Mouse (Mus musculus) kidney, postnatal 0 days (tissue): Measurements from ENCODE around the gene Atrip. TPM values are rescaled to one million over a fixed set of nuclear protein-coding genes. Genes with fewer than 3 reads are reported as not detected.

ENCODE experiments used
- ATAC-seq: fragments of 200-750 bp; cut with Nextera tagmentation; replicated peaks from 2 replicates; pipeline ENCODE4 v1.8.0; 2017; ENCODE audit warnings: low read depth, moderate number of reproducible peaks, moderate TSS enrichment, moderate library complexity; ENCODE audit not compliant: low FRiP score
- DNase-seq: peaks from one replicate; pipeline ENCODE4 v3.0.0-alpha.2; 2016; ENCODE audit warnings: low spot score
- H3K27ac ChIP-seq: fragments of 300-500 bp; sonication (generic); 2 replicates; pipeline ENCODE4 v1.5.1; 2014; ENCODE audit warnings: mild to moderate bottlenecking
- H3K27me3 ChIP-seq: fragments of 300-500 bp; sonication (generic); 2 replicates; pipeline ENCODE4 v1.6.1; 2014; ENCODE audit warnings: low read length, mixed read lengths; ENCODE audit not compliant: insufficient read depth
- H3K36me3 ChIP-seq: fragments of 300-500 bp; sonication (generic); 2 replicates; pipeline ENCODE4 v1.6.1; 2014; ENCODE audit warnings: low read length, mixed read lengths; ENCODE audit not compliant: insufficient read depth
- H3K4me1 ChIP-seq: fragments of 300-500 bp; sonication (generic); replicated peaks from 2 replicates; pipeline ENCODE4 v1.6.1; 2014; ENCODE audit warnings: antibody characterized with exemption, low read length, mixed read lengths; ENCODE audit not compliant: insufficient read depth
- H3K4me2 ChIP-seq: fragments of 300-500 bp; sonication (generic); 2 replicates; pipeline ENCODE4 v1.6.1; 2014; ENCODE audit warnings: mild to moderate bottlenecking, low read length, moderate library complexity, mixed read lengths
- H3K4me3 ChIP-seq: fragments of 300-500 bp; sonication (generic); replicated peaks from 2 replicates; pipeline ENCODE4 v1.5.1; 2014; ENCODE audit warnings: low read depth, low read length
- H3K9ac ChIP-seq: fragments of 300-500 bp; sonication (generic); 2 replicates; pipeline ENCODE4 v1.6.1; 2014; ENCODE audit warnings: low read depth, low read length
- H3K9me3 ChIP-seq: fragments of 300-500 bp; sonication (generic); replicated peaks from 2 replicates; pipeline ENCODE4 v1.6.1; 2016; ENCODE audit warnings: low read length, inconsistent platforms, mixed read lengths
- CTCF ChIP-seq: IDR thresholded peaks from 2 replicates; pipeline ENCODE4 v1.5.1; 2016; ENCODE audit warnings: antibody characterized with exemption, low read depth, mild to moderate bottlenecking, moderate library complexity
- WGBS: fragments of 180-500 bp; shearing (Covaris S2); extraction: QIAGEN DNeasy Blood & Tissue Kit; methylation state at CpG from one replicate; pipeline ENCODE4 v1.1.7; 2014; 5-methylcytosine and 5-hydroxymethylcytosine counted together
- polyA plus RNA-seq: library from polyadenylated mRNA; unstranded; fragments of >200 nt; fragmentation: Nextera tagmentation; extraction: Ambion mirVana; gene quantifications from 2 replicates; pipeline ENCODE4 v1.2.1, GENCODE M21; 2015

The Atrip gene
- polyA plus RNA-seq, 1 experiment from 2014 or later: 18.8 TPM

DNA sequence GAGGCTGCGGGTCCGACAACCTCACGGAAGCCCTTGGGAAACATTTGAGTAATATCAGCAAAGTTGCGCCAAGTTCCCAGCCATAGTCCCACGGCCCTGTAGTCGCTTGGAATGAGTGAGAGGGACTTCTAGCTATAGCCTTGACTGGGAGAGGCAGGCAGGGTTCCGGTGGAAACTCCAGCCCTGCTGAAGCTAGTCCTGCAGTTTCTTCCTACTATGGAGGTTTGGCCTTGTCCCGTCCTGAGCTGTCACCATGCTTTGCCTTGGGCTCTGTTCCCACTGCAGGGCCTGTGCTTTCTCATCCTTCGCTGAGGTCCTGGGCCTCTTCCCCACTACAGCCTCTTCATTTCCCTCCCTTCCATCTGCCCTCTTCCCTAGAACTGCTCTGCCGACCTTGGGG lies 42.3 kb upstream of the Atrip start:
- no peak overlapping the region for H3K27ac ChIP-seq
- no peak overlapping the region for H3K9ac ChIP-seq
- DNase-seq (no peak), ATAC-seq (no peak)
- no peak overlapping the region for H3K4me3 ChIP-seq
- no peaks in the 10 kb centered on the region for H3K4me1 ChIP-seq
- 93% methylated on average over 10 of the region's 10 CpGs for WGBS
- no peaks in the 10 kb centered on the region for H3K27me3 ChIP-seq
- H3K9me3 ChIP-seq: no peaks in the 10 kb centered on the region
- H3K36me3 ChIP-seq: peaks cover 66% of the 10 kb centered on the region
- TF ChIP-seq CTCF: no peak
- no peak overlapping the region for H3K4me2 ChIP-seq

- Histone ChIP-seq H3K4me3 (no peak overlapping the region), H3K4me2 (no peak overlapping the region), H3K9me3 (no peaks in the 10 kb centered on the region), H3K36me3 (peaks cover 78% of the 10 kb centered on the region), H3K27ac (no peak overlapping the region), H3K9ac (no peak overlapping the region), H3K4me1 (no peaks in the 10 kb centered on the region), H3K27me3 (no peaks in the 10 kb centered on the region)
- no peak for ATAC-seq
- DNase-seq: no peak
- 91% methylated on average over 7 of the region's 7 CpGs for WGBS
- no peak for TF ChIP-seq CTCF
Observed at GRCm38 (mm10) chr9:109114871-109115270, 40.9 kb upstream of the Atrip start.

DNA sequence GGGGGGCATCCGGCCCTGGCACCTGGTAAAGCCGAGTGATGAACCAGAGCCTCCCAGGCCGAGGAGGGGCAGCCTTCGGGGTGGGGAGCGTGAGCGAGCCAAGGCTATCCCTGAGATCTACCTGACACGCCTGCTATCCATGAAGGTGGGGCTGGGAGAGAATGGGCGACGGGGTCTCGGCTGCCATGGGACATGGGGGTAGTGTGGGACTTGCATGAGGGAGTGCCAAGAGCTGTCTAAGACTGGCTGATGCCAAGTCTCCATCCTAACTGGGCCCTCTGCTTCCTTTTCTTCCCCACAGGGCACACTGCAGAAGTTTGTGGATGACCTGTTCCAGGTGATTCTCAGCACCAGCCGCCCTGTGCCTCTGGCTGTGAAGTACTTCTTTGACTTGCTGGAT lies 40.4 kb upstream of the Atrip start:
- no peak for ATAC-seq
- Histone ChIP-seq H3K27me3 (no peaks in the 10 kb centered on the region), H3K4me1 (no peaks in the 10 kb centered on the region), H3K4me3 (no peak overlapping the region), H3K9ac (no peak overlapping the region), H3K9me3 (no peaks in the 10 kb centered on the region), H3K36me3 (peaks cover 79% of the 10 kb centered on the region), H3K27ac (no peak overlapping the region), H3K4me2 (no peak overlapping the region)
- WGBS: 97% methylated on average over 11 of the region's 11 CpGs
- no peak for DNase-seq
- no peak for TF ChIP-seq CTCF

DNA sequence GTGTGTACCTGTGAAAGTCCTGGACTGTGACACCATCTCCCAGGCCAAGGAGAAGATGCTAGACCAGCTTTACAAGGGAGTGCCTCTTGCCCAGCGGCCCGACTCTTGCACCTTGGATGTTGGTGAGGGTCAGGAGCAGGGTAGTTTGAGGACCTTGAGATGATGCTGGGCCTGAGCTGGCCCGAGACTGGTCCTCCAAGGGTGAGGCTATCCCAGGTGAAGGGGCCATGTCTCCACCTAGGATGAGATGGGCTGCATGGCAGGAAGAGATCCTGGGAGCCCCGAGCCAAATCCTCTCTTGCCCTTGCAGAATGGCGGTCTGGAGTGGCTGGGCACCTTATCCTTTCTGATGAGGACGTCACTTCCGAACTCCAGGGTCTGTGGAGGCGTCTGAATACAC lies 39.4 kb upstream of the Atrip start:
- TF ChIP-seq CTCF: no peak
- Histone ChIP-seq H3K9me3 (no peaks in the 10 kb centered on the region), H3K36me3 (peaks cover 79% of the 10 kb centered on the region), H3K4me1 (no peaks in the 10 kb centered on the region), H3K9ac (no peak overlapping the region), H3K27me3 (no peaks in the 10 kb centered on the region), H3K4me3 (no peak overlapping the region), H3K4me2 (no peak overlapping the region), H3K27ac (no peak overlapping the region)
- DNase-seq (no peak), ATAC-seq (no peak)
- WGBS: 90% methylated on average over 8 of the region's 8 CpGs

DNA sequence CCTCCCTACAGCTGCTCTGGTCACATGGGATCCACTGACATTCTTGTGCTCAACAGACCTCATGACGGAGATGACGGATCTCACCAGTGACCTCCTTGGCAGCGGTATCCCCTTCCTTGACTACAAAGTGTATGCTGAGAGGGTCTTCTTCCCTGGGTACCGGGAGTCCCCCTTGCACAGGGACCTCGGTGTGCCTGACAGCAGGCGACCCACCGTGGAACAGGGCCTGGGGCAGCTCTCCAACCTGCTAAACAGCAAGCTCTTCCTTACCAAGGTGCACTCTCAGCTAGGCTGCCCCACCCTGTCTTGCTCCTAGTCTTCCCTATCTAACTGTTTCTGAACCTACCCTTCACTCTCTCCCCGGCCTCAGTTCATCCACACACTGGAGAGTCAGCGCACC lies 37.7 kb upstream of the Atrip start:
- Histone ChIP-seq H3K27me3 (no peaks in the 10 kb centered on the region), H3K9me3 (no peaks in the 10 kb centered on the region), H3K4me2 (no peak overlapping the region), H3K4me1 (peaks cover under 1% of the 10 kb centered on the region; the same call in 1 of the 2 replicates), H3K9ac (no peak overlapping the region), H3K27ac (no peak overlapping the region), H3K4me3 (no peak overlapping the region), H3K36me3 (peaks cover 80% of the 10 kb centered on the region)
- ATAC-seq (no peak), DNase-seq (no peak)
- WGBS: 80% methylated on average over 9 of the region's 9 CpGs
- no peak for TF ChIP-seq CTCF

GRCm38 (mm10) chr9:109111101-109111500 lies 37.2 kb upstream of the Atrip start:
- 81% methylated on average over 4 of the region's 4 CpGs for WGBS
- TF ChIP-seq CTCF: no peak
- H3K4me1 ChIP-seq: peaks cover 5% of the 10 kb centered on the region
- H3K27ac ChIP-seq: no peak overlapping the region
- H3K4me3 ChIP-seq: no peak overlapping the region
- H3K9me3 ChIP-seq: no peaks in the 10 kb centered on the region
- H3K4me2 ChIP-seq: no peak overlapping the region
- ATAC-seq (no peak), DNase-seq (no peak)
- H3K9ac ChIP-seq: no peak overlapping the region
- H3K36me3 ChIP-seq: peaks cover 80% of the 10 kb centered on the region
- no peaks in the 10 kb centered on the region for H3K27me3 ChIP-seq

GRCm38 (mm10) chr9:109110240-109110639 lies 36.3 kb upstream of the Atrip start:
- peaks cover 10% of the 10 kb centered on the region for H3K4me1 ChIP-seq
- no peak overlapping the region for H3K4me3 ChIP-seq
- H3K27ac ChIP-seq: no peak overlapping the region
- ATAC-seq (no peak), DNase-seq (no peak)
- H3K9ac ChIP-seq: no peak overlapping the region
- WGBS: 90% methylated on average over 11 of the region's 11 CpGs
- H3K4me2 ChIP-seq: no peak overlapping the region
- peaks cover 78% of the 10 kb centered on the region for H3K36me3 ChIP-seq
- no peaks in the 10 kb centered on the region for H3K9me3 ChIP-seq
- no peaks in the 10 kb centered on the region for H3K27me3 ChIP-seq
- no peak for TF ChIP-seq CTCF
